Mouse (Mus musculus) mouse embryonic stem cell (cell line): ENCODE measurements around the gene Hao1.

Experiments
- in situ Hi-C, 2 experiments: fragments of 300-500 bp; cut with MboI; formaldehyde crosslinking; loops; 1 replicate in 1 of 2; 3 replicates in 1 of 2; pipeline ENCODE4 v1.14.3; 2019 to 2020; ENCODE audit warnings: low sequenced_read_pairs in 2 of 2, low pct_unique_long_range_greater_than_20kb in 1 of 2, mixed read lengths in 1 of 2; ENCODE audit not compliant: unreplicated experiment in 1 of 2

Hao1 gene

GRCm38 (mm10) chr2:134486055-134486834 lies 67.9 kb downstream of the Hao1 start:
- in situ Hi-C loops, result loop anchor here in 1 of 2 experiments (25.0 kb wide), 1 partner anchor 699 kb away; no protein-coding TSS in a partner anchor

DNA sequence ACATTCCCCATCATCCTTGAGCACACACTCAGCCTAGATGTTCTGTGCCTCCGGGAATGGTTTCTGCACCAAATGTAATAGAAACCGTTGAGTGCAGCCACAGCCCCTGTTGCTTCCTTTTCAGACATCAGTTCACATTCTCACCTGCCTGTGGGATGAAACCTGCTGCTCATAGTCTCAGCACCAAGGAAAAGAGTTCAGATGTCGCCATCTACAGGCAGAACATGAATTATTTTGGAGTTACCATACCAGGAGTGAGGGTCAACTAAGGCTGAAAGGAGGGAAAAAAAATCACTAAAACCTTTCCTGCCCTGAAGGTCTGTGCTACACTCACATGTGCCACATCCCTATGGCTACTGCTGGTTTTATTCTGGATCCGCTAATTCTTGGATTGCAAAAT lies 71.5 kb downstream of the Hao1 start:
- in situ Hi-C loops, result loop anchor here in 1 of 2 experiments (25.0 kb wide), 1 partner anchor 695 kb away; no protein-coding TSS in a partner anchor

DNA sequence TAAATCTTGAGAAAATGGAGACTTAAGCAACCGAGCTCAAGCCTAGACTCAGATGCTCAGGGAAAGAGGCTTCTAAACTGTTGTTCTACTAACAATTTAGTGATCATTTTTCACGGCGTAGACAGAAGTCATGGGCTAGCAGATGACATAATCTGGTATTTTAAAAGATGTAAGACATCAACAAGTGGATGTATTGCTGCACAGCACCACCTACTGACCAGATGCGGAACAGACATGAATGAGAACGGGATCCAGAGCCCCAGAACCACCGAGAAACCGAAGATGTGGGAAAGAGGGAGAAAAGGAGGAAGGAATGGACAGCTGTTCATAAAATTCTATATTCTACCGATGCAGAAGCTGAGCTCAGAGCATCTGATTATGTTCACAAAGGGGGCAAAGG lies 72.4 kb downstream of the Hao1 start:
- in situ Hi-C loops, result loop anchor here in 1 of 2 experiments (25.0 kb wide), 1 partner anchor 694 kb away; no protein-coding TSS in a partner anchor

DNA sequence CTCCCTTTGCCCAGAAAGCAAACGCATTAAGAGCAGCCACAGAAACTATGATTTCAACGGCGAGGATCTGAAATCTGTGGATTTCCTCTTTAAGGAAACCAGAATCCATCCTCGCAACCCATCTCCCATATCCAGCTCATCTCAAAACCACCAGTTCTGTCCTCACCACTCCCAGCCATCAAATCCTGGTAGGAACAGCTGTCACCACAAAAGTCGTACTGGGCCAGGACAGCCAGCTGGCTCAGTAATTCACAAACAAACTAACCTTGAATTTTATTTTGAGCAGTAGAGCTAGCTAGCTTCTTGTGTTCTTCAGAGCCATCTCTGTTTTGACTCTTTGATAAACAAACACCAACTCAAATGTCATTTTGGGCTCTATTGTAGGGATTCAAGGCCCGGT lies 73.0 kb downstream of the Hao1 start:
- in situ Hi-C loops, result loop anchor here in 1 of 2 experiments (25.0 kb wide), 1 partner anchor 694 kb away; no protein-coding TSS in a partner anchor

DNA sequence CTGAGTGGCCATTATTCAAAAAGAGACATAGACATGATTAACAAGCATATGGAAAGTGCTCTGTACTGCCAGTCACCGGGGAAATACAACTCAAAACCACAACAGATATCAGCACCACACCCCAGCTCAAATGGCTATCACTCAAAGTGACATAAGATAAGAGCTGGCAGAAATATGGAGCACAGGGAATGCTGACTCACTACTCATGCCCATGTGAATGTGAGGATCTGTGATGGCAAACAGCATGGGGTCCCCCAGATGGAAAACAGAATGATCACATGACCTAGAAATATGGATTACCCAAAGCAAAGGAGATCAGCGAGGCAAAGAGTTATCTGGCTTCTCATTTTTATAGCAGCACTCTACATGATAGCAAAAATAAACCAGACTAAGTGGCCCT lies 89.0 kb downstream of the Hao1 start:
- in situ Hi-C loops, result no loop called here

GRCm38 (mm10) chr2:134462321-134462720 lies 91.8 kb downstream of the Hao1 start:
- in situ Hi-C loops, result no loop called here

- in situ Hi-C loops, result no loop called here
Measured at GRCm38 (mm10) chr2:134460831-134461230, 93.3 kb downstream of the Hao1 start.

- in situ Hi-C loops, result no loop called here
Measured at GRCm38 (mm10) chr2:134456065-134456505, 98.1 kb downstream of the Hao1 start.

DNA sequence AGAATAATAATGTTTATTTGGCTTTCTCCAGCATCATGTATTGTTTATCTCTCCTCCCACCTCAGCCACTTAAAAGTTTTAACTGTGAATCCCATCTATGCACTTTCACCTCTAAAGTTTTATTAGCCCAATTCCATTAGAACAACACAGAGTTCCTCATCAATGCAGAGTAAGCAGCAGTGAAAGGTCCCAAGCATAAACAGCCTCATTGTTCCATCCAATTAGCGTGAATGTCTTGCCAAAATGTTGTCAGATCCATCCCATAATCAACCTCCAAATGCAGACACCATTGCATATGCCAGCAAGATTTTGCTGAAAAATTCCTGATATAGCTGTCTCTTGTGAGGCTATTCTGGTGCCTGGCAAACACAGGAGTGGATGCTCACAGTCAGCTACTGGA lies 101.4 kb downstream of the Hao1 start:
- in situ Hi-C loops, result no loop called here

- in situ Hi-C loops, result no loop called here
Measured at GRCm38 (mm10) chr2:134450976-134451375, 103.2 kb downstream of the Hao1 start.
